Mouse (Mus musculus): ENCODE measurements around the gene Ppp1r12a. TPM values are rescaled to one million over a fixed set of nuclear protein-coding genes. Genes with fewer than 3 reads are reported as not detected.

Ppp1r12a gene
- total RNA-seq, 2 experiments from 2014 or later = 23.2 to 29.1 TPM

DNA sequence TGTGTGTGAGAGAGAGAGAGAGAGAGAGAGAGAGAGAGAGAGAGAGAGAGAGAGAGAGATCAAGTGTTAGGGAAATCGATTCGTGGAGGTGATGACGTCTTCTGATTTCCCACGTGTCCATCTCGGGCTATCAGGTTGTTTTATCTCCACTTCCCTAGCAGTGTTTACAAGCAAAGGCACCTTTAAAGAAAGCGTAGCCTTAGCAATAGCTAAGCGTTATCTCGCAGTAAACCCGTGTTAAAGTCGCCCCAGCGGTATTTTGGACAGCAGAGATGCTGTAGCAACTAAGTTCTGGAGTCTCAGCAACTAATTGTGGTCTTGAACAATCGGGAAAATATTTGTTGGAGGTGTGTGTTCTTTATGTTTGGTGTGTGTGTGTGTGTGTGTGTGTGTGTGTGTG lies 171.6 kb downstream of the Ppp1r12a start:
- intact Hi-C loops (cut with DNase I) = loop anchor here (10.0 kb wide), 1 partner anchor 111 kb away; no protein-coding TSS in a partner anchor
- no peak for TF ChIP-seq CTCF (IDR thresholded peaks at IDR 0.05)
- peak overlapping the region; percentile 89 for H3K4me3 ChIP-seq
- no peak overlapping the region for H3K27ac ChIP-seq
- DNase-seq = no peak

Other genes starting within 250 kb of the Ppp1r12a start
- 1 to 10 TPM in 1 of 2 experiments, under 1 TPM in 1; 0.99 to 1.0 TPM for gene Pawr, start 169.9 kb downstream of the Ppp1r12a start, total RNA-seq (2021)